Mouse (Mus musculus) layer of hippocampus, postnatal 25 days (tissue): ENCODE measurements at regions not wholly inside any gene's neighbourhood (a gene's known extent, or its start where the extent isn't known, plus 50 kb on each side); places are given as distances from the start of the nearest gene placed in this dataset.
A peak's percentile ranks its signal among the peaks of the same experiment; 100 is the strongest.
"Not testable (repeated sequence)": the region's sequence is repeated elsewhere in the genome, so short reads cannot be mapped to it uniquely, and the experiment has no call there.

Source experiments
- DNase-seq, 2 experiments: peaks; one replicate each; pipeline ENCODE4 v3.0.0; 2022; ENCODE audit warnings: mixed read lengths in 2 of 2, low spot score in 1 of 2; ENCODE audit errors: extremely low spot score in 1 of 2

DNA sequence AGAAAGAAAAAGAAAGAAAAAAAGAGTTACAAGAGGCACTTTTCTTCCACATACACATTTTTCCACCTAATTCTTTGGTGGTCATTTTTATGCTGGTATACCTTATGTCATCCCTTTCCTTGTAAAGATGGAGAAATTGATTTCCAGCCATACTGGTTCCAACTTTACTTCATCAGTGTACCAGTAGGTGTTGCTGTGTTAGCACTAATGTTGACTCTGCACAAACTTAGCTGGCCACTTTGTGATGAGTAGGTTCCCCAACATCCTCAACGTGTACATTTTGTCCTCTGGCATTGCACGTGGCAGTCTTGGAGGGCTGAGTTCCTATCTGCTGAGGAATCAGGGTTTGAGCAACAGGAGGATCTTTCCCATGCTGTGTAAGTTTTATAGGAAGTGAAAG lies 256.7 kb downstream of the Cetn3 start:
- DNase-seq, result no peak

DNA sequence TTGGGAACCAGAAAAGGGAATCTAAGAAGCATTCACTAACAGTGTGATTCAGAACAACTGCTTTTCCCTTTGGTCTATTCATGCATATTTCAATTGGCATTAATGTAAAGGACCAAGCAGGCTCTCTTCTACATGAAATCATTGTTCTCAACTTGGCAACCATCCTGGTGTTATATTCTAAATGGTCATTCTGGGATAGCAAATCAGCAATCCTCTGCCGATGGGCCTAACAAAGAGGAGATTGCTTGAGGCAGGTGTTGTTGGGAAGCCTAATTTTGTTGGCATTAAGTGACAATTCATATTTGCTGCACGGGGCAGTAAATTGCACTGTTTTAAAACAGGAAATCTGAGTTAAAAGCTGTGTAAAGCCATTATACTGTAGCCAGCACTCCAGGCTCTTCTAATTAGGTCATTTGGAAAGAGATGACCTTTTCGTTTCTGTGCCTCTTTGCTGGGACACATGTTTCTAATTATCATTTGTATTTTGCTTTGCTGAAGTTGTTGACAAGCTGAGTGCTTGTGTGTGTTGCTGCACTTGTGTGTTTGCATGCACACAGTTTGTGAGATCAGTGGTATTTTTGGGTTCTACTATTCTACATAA lies 275.4 kb downstream of the Cetn3 start:
- DNase-seq, result no peak

DNA sequence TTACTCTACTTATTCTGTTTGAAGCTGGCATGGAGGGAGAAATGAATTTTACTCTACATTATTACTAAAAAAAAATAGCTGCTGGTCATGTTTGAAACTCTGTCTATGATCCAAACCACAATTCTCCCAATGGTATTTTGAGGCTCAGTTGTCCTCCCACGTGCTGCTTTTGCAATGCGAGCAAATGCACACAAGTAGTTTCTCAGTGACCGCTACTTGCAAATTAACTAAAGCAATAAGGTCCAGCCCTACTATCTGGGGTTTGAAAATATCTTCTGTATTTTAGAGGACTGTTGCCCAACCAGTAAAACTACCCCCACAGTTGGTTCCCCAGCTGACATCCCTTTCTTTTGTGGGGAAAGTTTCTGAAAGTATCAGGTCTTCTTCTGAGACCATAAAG lies 276.0 kb downstream of the Cetn3 start:
- no peak for DNase-seq

DNA sequence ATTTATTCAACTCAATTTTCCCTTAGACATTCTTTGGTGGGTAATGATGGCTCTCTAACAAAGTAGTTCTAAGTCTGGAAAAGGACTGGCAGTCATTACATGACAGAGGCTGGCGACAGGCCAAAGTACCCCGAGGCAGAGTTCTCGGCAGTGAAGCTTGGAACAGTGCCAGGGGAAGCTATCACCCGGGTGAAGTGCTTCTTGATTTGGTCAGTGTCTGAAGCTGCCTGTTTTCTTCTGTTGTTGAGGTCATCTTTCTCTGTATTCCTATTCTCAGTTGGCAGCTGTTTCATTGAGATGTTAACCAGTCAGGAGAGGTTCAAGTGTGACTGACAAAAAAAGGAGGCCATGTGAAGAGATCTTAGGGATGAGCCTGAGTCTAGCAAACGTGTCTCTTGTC lies 276.6 kb downstream of the Cetn3 start:
- DNase-seq, result peak in 1 of 2 experiments; percentile 18

DNA sequence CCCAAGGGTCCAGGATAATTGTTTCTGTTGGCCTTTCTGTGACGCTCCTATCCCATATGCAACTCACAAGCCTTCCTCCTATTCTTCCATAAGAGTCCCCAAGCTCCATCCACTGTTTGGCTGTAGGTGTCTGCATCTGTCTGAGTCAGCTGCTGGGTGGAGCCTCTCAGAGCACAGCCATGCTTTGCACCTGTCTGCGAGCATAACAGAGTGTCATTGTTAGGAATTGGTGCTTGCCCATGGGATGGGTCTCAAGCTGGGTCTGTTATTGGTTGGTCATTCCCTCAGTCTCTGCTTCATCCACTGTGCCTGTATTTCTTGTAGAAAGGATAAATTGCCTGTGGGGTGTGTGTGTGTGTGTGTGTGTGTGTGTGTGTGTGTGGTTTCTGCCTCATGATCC lies 281.0 kb downstream of the Cetn3 start:
- DNase-seq, result not testable (repeated sequence)

DNA sequence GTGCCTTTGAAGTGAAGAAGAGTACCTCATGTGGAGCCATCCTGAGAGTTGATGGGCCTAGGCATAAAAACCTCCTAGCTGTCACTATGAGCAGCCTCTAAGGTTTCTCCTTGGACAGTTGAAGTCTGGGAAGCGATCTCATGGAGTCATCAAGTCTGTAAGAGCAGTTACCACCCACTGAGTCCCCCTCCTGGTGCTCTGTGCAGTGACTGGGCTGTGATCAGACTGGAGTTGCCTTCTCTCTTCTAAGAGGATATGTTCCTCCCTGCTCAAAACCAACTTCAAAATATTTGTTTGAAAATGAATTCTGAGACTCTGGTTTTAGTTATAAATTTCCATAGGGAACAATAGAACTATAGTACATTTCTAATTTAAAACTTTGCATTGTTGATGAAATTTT lies 283.3 kb downstream of the Cetn3 start:
- DNase-seq, result no peak

DNA sequence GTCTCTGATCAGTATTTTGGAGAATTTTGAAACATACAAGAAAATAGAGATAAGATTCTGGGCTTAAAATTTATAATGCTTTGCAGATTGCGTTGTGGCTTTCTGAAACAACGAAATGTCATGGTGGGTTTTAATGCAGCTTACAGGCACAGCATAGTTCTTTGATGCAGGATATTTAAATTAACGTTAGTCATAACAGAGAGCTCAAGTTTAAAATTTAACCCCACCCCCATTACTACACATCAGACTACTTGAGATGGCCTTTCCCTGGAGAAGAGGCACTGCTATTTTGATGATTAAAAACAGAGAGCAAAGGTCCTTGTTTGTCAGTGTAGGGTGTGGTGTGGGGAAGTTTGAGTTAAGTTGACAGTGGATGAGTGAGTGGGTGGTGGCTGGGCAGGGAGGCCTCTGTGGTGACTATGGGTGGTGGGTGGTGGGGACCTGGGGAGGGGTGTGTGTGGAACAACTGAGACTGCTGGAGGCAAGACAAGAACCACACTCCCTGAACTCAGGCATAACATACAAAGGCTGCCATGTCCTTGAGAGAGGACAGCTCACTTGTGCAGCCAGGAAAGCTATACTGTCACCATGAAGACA lies 283.9 kb downstream of the Cetn3 start:
- DNase-seq, result no peak

DNA sequence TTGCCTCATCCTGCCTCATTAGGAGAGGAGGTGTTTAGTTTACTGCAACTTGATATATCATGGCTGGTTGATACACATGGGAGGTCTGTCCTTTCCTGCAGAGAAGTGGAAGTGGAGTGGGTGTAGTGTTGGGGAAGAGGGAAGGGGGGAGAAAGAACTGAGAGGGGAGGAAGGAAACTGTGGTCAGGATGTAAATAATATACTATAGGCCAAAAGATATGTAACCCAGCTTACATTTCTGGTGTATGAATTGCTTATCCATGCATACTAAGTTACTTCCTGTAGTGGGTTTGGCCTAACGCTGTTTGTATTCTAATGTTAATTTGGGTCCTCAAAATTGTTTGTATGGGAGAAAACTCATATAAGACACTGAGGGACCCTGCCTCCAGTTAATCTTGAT lies 289.6 kb downstream of the Cetn3 start:
- DNase-seq, result no peak

DNA sequence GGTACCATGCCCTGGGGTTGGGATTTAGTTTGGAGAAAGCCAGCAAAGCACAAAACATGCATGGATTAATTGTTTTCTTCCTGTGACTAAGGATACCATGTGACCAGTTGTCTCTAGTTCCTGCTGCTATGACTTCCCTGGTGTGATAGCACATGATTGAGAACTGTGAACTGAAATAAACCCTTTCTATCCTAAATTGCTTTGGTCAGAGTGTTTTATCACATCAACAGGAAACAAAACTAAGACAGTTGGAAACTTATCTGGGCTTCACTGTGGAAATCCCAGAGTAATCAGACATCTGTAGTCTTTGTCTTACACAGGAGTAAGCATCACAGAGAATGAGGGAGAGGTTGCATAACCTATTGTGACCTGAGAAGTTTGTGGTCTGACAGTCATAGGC lies 290.5 kb downstream of the Cetn3 start:
- no peak for DNase-seq

DNA sequence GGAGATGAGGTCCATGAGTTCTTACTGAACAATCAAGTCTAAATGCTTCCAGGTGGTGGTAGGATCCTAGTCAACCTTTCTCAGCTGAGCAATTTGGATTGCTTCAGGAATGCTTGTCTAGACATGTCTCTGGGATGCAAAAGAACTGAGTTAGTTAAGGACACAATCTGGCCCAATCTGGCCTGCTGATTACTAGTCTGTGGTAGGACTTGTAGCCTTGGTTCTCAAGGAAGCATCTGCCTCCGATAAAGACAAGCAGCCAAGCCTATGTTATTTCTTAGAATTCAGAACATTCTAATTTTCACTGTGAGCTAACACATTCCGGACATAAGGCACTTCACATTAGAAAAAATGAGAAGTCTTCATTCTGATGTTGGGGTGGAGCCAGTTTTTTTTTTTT lies 298.5 kb downstream of the Cetn3 start:
- no peak for DNase-seq

DNA sequence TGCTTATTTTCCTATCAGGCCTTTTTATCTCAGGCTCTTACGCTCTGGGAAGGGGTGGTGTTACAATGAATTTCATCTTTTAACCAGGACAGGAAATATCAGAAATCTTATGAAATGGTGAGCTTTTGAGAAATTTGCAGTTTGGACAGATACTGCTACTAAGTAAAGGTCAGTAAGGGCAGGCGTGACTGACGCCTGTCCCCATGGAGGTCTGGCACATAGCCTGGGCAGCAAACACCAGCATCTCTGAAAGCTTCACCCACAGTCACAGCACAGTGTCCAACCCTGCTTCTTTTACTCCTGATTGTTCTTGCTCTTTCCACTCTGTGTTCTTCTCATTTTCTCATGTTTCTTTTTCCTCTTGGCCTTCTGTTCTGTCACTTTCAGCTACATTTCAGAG lies 304.8 kb downstream of the Cetn3 start:
- DNase-seq, result no peak

DNA sequence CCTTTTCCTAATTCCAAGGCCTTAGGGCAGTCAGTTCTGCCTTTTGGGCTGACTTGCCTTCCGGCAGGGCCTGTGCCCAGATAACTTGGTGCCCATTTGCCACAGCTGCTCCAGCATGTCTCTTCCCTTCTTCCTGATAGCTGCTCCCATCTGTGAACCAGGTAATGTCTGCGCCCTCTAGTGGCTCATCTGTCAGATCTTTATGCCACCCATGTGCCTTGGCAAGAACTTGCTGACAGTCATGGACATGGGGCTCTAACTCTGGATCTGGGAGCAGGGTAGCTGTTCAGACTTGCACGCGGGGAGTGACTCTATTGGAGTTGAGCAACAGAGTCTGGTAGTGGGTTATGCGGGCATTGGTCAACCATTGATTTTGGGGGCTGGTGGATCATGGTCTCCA lies 309.3 kb downstream of the Cetn3 start:
- DNase-seq, result peak in 1 of 2 experiments; percentile 18

DNA sequence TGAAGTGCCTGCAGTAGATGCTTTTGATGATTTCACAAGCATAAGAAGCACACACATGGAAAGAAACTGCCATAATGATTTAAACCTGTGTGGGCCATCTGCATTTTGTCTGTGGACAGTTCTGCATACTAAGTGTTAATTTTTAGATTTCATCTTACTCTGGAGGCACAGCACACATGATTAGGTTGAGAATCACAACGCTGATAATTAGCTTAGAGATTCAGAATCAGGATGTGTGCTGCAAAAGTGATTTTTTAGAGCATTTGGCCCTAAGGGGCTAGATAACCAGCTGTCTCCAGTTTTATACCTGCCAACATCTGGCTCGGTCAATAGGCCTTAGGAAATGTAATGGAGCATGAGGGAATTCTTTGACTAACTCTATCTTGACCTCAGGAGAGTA lies 323.2 kb downstream of the Cetn3 start:
- DNase-seq, result no peak

DNA sequence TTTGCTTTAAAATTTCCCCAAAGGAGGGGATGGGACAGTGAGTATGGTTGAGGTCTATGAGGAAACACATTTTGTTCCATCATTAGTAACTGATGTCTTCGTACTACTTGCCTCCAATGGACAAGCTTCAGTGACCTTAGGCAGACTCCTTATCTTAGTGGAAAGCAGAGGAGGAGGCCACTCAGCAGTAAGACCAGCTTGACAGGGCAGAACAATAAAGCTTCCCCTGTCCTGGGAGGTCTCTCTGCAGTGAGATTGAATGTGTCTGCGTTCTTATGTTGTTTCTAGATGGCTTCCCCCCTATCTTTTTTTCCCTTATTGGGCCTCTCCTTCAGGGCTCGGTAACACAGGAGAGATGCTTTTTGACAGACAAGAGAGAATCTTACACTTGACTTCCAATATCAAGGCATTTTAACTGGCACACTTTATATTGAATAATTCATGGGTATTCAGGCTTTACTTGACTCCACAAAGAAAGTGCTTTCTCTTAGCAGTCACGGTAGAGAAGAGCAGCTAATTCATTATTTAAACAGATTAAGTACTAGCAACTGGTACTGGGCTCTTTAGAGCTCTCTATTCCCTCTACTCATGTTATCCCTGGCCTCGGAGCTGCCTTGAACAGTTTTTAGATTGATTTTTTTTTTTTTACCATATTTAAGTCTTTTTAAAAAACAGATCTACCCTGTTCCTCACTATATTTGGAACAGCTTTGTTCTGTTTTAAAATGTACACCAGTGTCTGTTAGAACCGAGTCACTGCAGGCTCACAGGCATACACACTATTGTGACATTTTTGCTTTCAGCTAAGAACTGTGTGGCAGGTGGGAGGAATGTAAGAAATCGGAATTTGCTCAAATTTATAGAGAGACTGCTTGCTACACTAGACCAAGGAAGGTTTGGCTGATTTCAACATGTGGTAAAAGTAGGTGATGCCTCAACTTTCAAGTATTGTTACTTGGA lies 347.2 kb downstream of the Cetn3 start:
- no peak for DNase-seq
